Mouse (Mus musculus): ENCODE data around the gene Zfp609.
A peak's percentile ranks its signal among the peaks of the same experiment; 100 is the strongest.
"Not testable (repeated sequence)": the region's sequence is repeated elsewhere in the genome, so short reads cannot be mapped to it uniquely, and the experiment has no call there.

Gene Zfp609

GRCm38 (mm10) chr9:65811784-65812183 lies 15.6 kb downstream of the Zfp609 start:
- DNase-seq: no peak

- DNase-seq: no peak
Observed at GRCm38 (mm10) chr9:65807818-65808217, 19.5 kb downstream of the Zfp609 start.

- DNase-seq: no peak
Observed at GRCm38 (mm10) chr9:65807251-65807650, 20.1 kb downstream of the Zfp609 start.

GRCm38 (mm10) chr9:65799770-65800169 lies 27.6 kb downstream of the Zfp609 start:
- no peak for DNase-seq

- no peak for DNase-seq
Observed at GRCm38 (mm10) chr9:65795651-65796050, 31.7 kb downstream of the Zfp609 start.

- no peak for DNase-seq
Observed at GRCm38 (mm10) chr9:65794313-65794712, 33.1 kb downstream of the Zfp609 start.

GRCm38 (mm10) chr9:65793506-65793905 lies 33.9 kb downstream of the Zfp609 start:
- DNase-seq: no peak

- no peak for DNase-seq
Observed at GRCm38 (mm10) chr9:65793086-65793485, 34.3 kb downstream of the Zfp609 start.

GRCm38 (mm10) chr9:65791846-65792245 lies 35.5 kb downstream of the Zfp609 start:
- no peak for DNase-seq

- DNase-seq: no peak
Observed at GRCm38 (mm10) chr9:65791106-65791505, 36.3 kb downstream of the Zfp609 start.

GRCm38 (mm10) chr9:65789788-65790187 lies 37.6 kb downstream of the Zfp609 start:
- no peak for DNase-seq

GRCm38 (mm10) chr9:65788556-65788955 lies 38.8 kb downstream of the Zfp609 start:
- no peak for DNase-seq

GRCm38 (mm10) chr9:65787829-65788344 lies 39.5 kb downstream of the Zfp609 start:
- no peak for DNase-seq

- peak; percentile 79 for DNase-seq
Observed at GRCm38 (mm10) chr9:65786885-65787787, 40.2 kb downstream of the Zfp609 start.

GRCm38 (mm10) chr9:65785772-65786368 lies 41.5 kb downstream of the Zfp609 start:
- no peak for DNase-seq

- not testable (repeated sequence) for DNase-seq
Observed at GRCm38 (mm10) chr9:65779619-65780018, 47.7 kb downstream of the Zfp609 start.

GRCm38 (mm10) chr9:65776874-65777432 lies 50.4 kb downstream of the Zfp609 start:
- no peak for DNase-seq

- peak; percentile 16 for DNase-seq
Observed at GRCm38 (mm10) chr9:65776137-65776872, 51.1 kb downstream of the Zfp609 start.

GRCm38 (mm10) chr9:65773783-65774182 lies 53.6 kb downstream of the Zfp609 start:
- DNase-seq: no peak

GRCm38 (mm10) chr9:65771011-65771664 lies 56.2 kb downstream of the Zfp609 start:
- no peak for DNase-seq

- no peak for DNase-seq
Observed at GRCm38 (mm10) chr9:65762728-65763127, 64.6 kb downstream of the Zfp609 start.

- no peak for DNase-seq
Observed at GRCm38 (mm10) chr9:65759992-65760391, 67.4 kb downstream of the Zfp609 start.

All from kidney, postnatal 14 days (tissue).